Mouse (Mus musculus) erythroid progenitor cell, adult 5-6 weeks (primary cell): ENCODE results near the gene St13. TPM values are rescaled to one million over a fixed set of nuclear protein-coding genes. Genes with fewer than 3 reads are reported as not detected.

ENCODE experiments used
- ATAC-seq: replicated peaks from 2 replicates; pipeline ENCODE4 v1.8.0; 2016; ENCODE audit warnings: moderate number of reproducible peaks, mild to moderate bottlenecking, moderate TSS enrichment, inconsistent platforms; ENCODE audit not compliant: poor library complexity, low FRiP score, severe bottlenecking
- total RNA-seq, 2 experiments: library from RNA; stranded (forward) in 1 of 2; stranded (reverse) in 1 of 2; fragments of 150-400 nt in 1 of 2; fragments of 186-747, 209-891 nt in 1 of 2; gene quantifications; 2 replicates each; pipeline versions ENCODE4 v1.2.3 to v1.2.4; 2015 to 2017; ENCODE audit warnings: low replicate concordance in 2 of 2

St13 gene
- total RNA-seq (2015; ENCODE audit: low replicate concordance) (22.7 and 30.6 TPM in 2 replicates), total RNA-seq (2017; ENCODE audit: low replicate concordance) (34.4 and 46.5 TPM in 2 replicates)

- ATAC-seq: peak; percentile 97
These were observed at the start of gene St13, which contains the start of gene Xpnpep3 for GRCm38 (mm10) chr15:81399638-81400315. Gene St13 (minus strand): TSS chr15:81400077. Gene Xpnpep3 (plus strand): TSS chr15:81400138.

- peak; percentile 89 for ATAC-seq
These were observed 48.6 kb upstream of the St13 start for GRCm38 (mm10) chr15:81448463-81448862.

GRCm38 (mm10) chr15:81439236-81439635, 39.4 kb upstream of the St13 start:
- ATAC-seq: no peak

- ATAC-seq: no peak
These were observed 38.5 kb upstream of the St13 start for GRCm38 (mm10) chr15:81438345-81438744.

GRCm38 (mm10) chr15:81431195-81431594, 31.3 kb upstream of the St13 start:
- ATAC-seq: no peak

GRCm38 (mm10) chr15:81427947-81428346, 28.1 kb upstream of the St13 start:
- ATAC-seq: no peak

- ATAC-seq: no peak
These were observed 25.4 kb upstream of the St13 start for GRCm38 (mm10) chr15:81425311-81425710.

GRCm38 (mm10) chr15:81422156-81422681, 22.3 kb upstream of the St13 start:
- no peak for ATAC-seq

- no peak for ATAC-seq
These were observed 21.6 kb upstream of the St13 start for GRCm38 (mm10) chr15:81421454-81421853.

GRCm38 (mm10) chr15:81418065-81418464, 18.2 kb upstream of the St13 start:
- ATAC-seq: peak; percentile 44; the same call in 1 of the 2 replicates

GRCm38 (mm10) chr15:81416763-81417310, 17.0 kb upstream of the St13 start:
- ATAC-seq: peak; percentile 84

GRCm38 (mm10) chr15:81408199-81408598, 8.3 kb upstream of the St13 start, which contains the start of gene Dnajb7:
Gene Dnajb7 (minus strand): TSS chr15:81408299.
- no peak for ATAC-seq

GRCm38 (mm10) chr15:81405008-81405407, 5.1 kb upstream of the St13 start:
- no peak for ATAC-seq

- ATAC-seq: peak; percentile 45
These were observed 610 bp downstream of the St13 start for GRCm38 (mm10) chr15:81399297-81399637.

- ATAC-seq: no peak
These were observed 1.7 kb downstream of the St13 start for GRCm38 (mm10) chr15:81398189-81398588.

- no peak for ATAC-seq
These were observed 5.5 kb downstream of the St13 start for GRCm38 (mm10) chr15:81394211-81394915.

- no peak for ATAC-seq
These were observed 6.9 kb downstream of the St13 start for GRCm38 (mm10) chr15:81392997-81393396.

GRCm38 (mm10) chr15:81386327-81386726, 13.6 kb downstream of the St13 start:
- 0 out of 2 replicates have a peak, but pooled peaks have one; percentile 49 for ATAC-seq

GRCm38 (mm10) chr15:81378845-81379244, 21.0 kb downstream of the St13 start:
- no peak for ATAC-seq

GRCm38 (mm10) chr15:81374621-81375020, 25.3 kb downstream of the St13 start:
- no peak for ATAC-seq

- no peak for ATAC-seq
These were observed 29.5 kb downstream of the St13 start for GRCm38 (mm10) chr15:81370356-81370755.
